ENCODE assay signal across 16 mouse cellular contexts in the genomic region with DNA sequence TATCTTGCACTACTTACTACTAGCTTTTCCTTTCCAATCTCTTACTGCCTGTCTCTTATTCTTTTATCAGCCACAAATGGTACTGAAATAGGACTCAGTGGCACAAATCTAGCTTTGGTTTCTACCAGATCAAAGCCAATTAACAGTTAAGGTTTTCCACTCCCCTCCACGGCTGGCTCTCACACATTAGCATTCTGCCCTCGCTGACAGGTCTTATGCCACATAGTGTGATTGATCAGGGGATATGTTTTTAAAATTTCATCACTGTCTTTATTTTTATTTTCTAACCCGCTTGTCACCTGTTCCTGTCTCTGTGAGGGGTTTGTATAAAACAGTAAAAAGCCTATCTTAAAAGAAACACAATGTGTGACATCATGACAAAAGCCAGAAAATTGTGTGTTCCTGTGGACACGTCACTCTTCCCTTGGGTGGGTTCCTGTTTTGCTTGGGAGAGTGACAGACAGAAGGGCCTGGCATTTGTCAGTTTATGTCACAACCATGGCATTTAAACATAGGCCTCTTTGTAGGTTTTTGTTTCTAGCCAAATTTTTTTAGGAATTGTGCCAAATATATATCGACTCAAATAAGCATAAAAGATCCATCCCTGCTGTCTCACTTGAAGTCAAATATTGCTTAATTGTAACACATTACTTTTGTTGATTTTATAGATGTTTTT. TPM values are rescaled to one million over a fixed set of nuclear protein-coding genes. Genes with fewer than 3 reads are reported as not detected.
A peak's percentile ranks its signal among the peaks of the same experiment; 100 is the strongest.
DNase-seq lines count a peak whose midpoint lies in the region; ATAC-seq and TF ChIP-seq lines count a peak whose summit lies in the region.
"Had no signal": no experiment of that assay in that cellular context is flagged by ENCODE, and none has a peak within 500 bp of the region (broad histone marks: within the 10 kb centered on the region; RNA-seq: fewer than 3 reads in every experiment).

No protein-coding gene starts in this region.

- DNase-seq in embryonic facial prominence, embryonic 14.5 days (ENCODE audit: low spot score): peak; percentile 41
- DNase-seq in embryonic facial prominence, embryonic 10.5 days (ENCODE audit: low spot score): no peak
- DNase-seq in limb, embryonic 14.5 days (ENCODE audit: low spot score): peak; percentile 9
- no peak for DNase-seq in limb, embryonic 10.5 days (ENCODE audit: low spot score)
- DNase-seq in layer of hippocampus, adult 9-10 months (ENCODE audit: low spot score): no peak
- DNase-seq: cerebellum, adult 11-12 months; kidney, adult 18-20 months; kidney, postnatal 36 days; right cerebral cortex, postnatal 25 days; thymus, postnatal 4 days had no signal

- H3K79me2 ChIP-seq in C2C12 (ENCODE audit: control insufficient read depth, insufficient read depth): no peaks in the 10 kb centered on the region

- H3K9me3 ChIP-seq in embryonic facial prominence, embryonic 14.5 days (ENCODE audit: control insufficient read depth, low read length): no peaks in the 10 kb centered on the region
- H3K9me3 ChIP-seq in embryonic facial prominence, embryonic 10.5 days: no peaks in the 10 kb centered on the region
- no peaks in the 10 kb centered on the region for H3K9me3 ChIP-seq in limb, embryonic 14.5 days (ENCODE audit: control insufficient read depth, low read length)
- H3K9me3 ChIP-seq in limb, embryonic 10.5 days (replicated peaks): no peaks in the 10 kb centered on the region
- H3K9me3 ChIP-seq in heart, embryonic 14.5 days (ENCODE audit: control insufficient read depth, low read length): no peaks in the 10 kb centered on the region
- H3K9me3 ChIP-seq: hindbrain, embryonic 15.5 days; liver, embryonic 15.5 days; neural tube, embryonic 13.5 days had no signal

- no peaks in the 10 kb centered on the region for H3K36me3 ChIP-seq in embryonic facial prominence, embryonic 14.5 days (ENCODE audit: control insufficient read depth, insufficient read depth, low read length)
- H3K36me3 ChIP-seq in embryonic facial prominence, embryonic 10.5 days (replicated peaks): no peaks in the 10 kb centered on the region
- no peaks in the 10 kb centered on the region for H3K36me3 ChIP-seq in limb, embryonic 14.5 days (ENCODE audit: control insufficient read depth, insufficient read depth, low read length)
- H3K36me3 ChIP-seq in limb, embryonic 10.5 days: no peaks in the 10 kb centered on the region
- H3K36me3 ChIP-seq in C2C12 (ENCODE audit: control insufficient read depth, insufficient read depth): no peaks in the 10 kb centered on the region
- H3K36me3 ChIP-seq in heart, embryonic 14.5 days (ENCODE audit: control insufficient read depth, insufficient read depth, low read length): no peaks in the 10 kb centered on the region
- H3K36me3 ChIP-seq: hindbrain, embryonic 15.5 days; liver, embryonic 15.5 days; neural tube, embryonic 13.5 days had no signal

- TF ChIP-seq CTCF in C2C12 (IDR thresholded peaks at IDR 0.05; ENCODE audit: control insufficient read depth, insufficient read depth, insufficient read length): no peak

- H3K4me2 ChIP-seq in embryonic facial prominence, embryonic 14.5 days (ENCODE audit: low read depth, low read length): no peak overlapping the region
- no peak overlapping the region for H3K4me2 ChIP-seq in limb, embryonic 14.5 days (replicated peaks; ENCODE audit: low read depth, low read length, severe bottlenecking)
- peak overlapping the region; percentile 25; the same call in 1 of the 2 replicates for H3K4me2 ChIP-seq in heart, embryonic 14.5 days (ENCODE audit: low read length)
- H3K4me2 ChIP-seq: hindbrain, embryonic 15.5 days; liver, embryonic 15.5 days; neural tube, embryonic 13.5 days had no signal

- H3K27ac ChIP-seq in embryonic facial prominence, embryonic 14.5 days (replicated peaks; ENCODE audit: low read depth, low read length): no peak overlapping the region
- no peak overlapping the region for H3K27ac ChIP-seq in embryonic facial prominence, embryonic 10.5 days (replicated peaks)
- H3K27ac ChIP-seq in limb, embryonic 14.5 days (replicated peaks; ENCODE audit: low read depth, low read length): no peak overlapping the region
- no peak overlapping the region for H3K27ac ChIP-seq in limb, embryonic 10.5 days
- H3K27ac ChIP-seq in heart, embryonic 14.5 days (replicated peaks in 1 of 2; ENCODE audit: control insufficient read depth in 1 of 2, insufficient read depth in 1 of 2, low read depth in 2 of 2, low read length in 2 of 2): peak overlapping the region; percentile 68 to 81; a peak in 3 of 4 replicates
- H3K27ac ChIP-seq: hindbrain, embryonic 15.5 days; liver, embryonic 15.5 days; neural tube, embryonic 13.5 days had no signal

- H3K9ac ChIP-seq in embryonic facial prominence, embryonic 14.5 days (ENCODE audit: low read depth, low read length): no peak overlapping the region
- H3K9ac ChIP-seq in limb, embryonic 14.5 days (ENCODE audit: low read depth, low read length, severe bottlenecking): no peak overlapping the region
- no peak overlapping the region for H3K9ac ChIP-seq in heart, embryonic 14.5 days (ENCODE audit: low read length)
- H3K9ac ChIP-seq: hindbrain, embryonic 15.5 days; liver, embryonic 15.5 days; neural tube, embryonic 13.5 days had no signal

- TF ChIP-seq POLR2A in limb, embryonic 14.5 days (IDR thresholded peaks at IDR 0.05; ENCODE audit: borderline replicate concordance, extremely low read depth, insufficient read depth, insufficient read length): no peak

- H3ac ChIP-seq in C2C12 (ENCODE audit: control insufficient read depth, insufficient read length, low read depth): no peak overlapping the region

- H3K4me1 ChIP-seq in embryonic facial prominence, embryonic 14.5 days (ENCODE audit: control insufficient read depth, insufficient read depth, low read length): no peaks in the 10 kb centered on the region
- H3K4me1 ChIP-seq in embryonic facial prominence, embryonic 10.5 days: no peaks in the 10 kb centered on the region
- H3K4me1 ChIP-seq in limb, embryonic 14.5 days (ENCODE audit: control insufficient read depth, insufficient read depth, low read length): no peaks in the 10 kb centered on the region
- H3K4me1 ChIP-seq in limb, embryonic 10.5 days: no peaks in the 10 kb centered on the region
- H3K4me1 ChIP-seq in heart, embryonic 14.5 days (ENCODE audit: control insufficient read depth in 2 of 2, insufficient read depth in 2 of 2, low read length in 2 of 2): peaks cover 0 to 13% of the 10 kb centered on the region in 2 experiments; a peak in 3 of 4 replicates
- H3K4me1 ChIP-seq: hindbrain, embryonic 15.5 days; neural tube, embryonic 13.5 days had no signal

- H3K79me3 ChIP-seq in C2C12 (ENCODE audit: low read depth): no peaks in the 10 kb centered on the region

- H3K27me3 ChIP-seq in embryonic facial prominence, embryonic 14.5 days (replicated peaks; ENCODE audit: control insufficient read depth, insufficient read depth, low read length): no peaks in the 10 kb centered on the region
- H3K27me3 ChIP-seq in embryonic facial prominence, embryonic 10.5 days (replicated peaks; ENCODE audit: low read depth, poor library complexity, severe bottlenecking): no peaks in the 10 kb centered on the region
- H3K27me3 ChIP-seq in limb, embryonic 14.5 days (ENCODE audit: control insufficient read depth, insufficient read depth, low read length): no peaks in the 10 kb centered on the region
- no peaks in the 10 kb centered on the region for H3K27me3 ChIP-seq in limb, embryonic 10.5 days (ENCODE audit: low read depth, poor library complexity, severe bottlenecking)
- H3K27me3 ChIP-seq in C2C12 (ENCODE audit: control insufficient read depth, insufficient read depth, insufficient read length): no peaks in the 10 kb centered on the region
- H3K27me3 ChIP-seq in heart, embryonic 14.5 days (ENCODE audit: control insufficient read depth, insufficient read depth, low read length): no peaks in the 10 kb centered on the region
- H3K27me3 ChIP-seq: hindbrain, embryonic 15.5 days; liver, embryonic 15.5 days; neural tube, embryonic 13.5 days had no signal

- H3K4me3 ChIP-seq in embryonic facial prominence, embryonic 14.5 days (ENCODE audit: low read depth, low read length): no peak overlapping the region
- H3K4me3 ChIP-seq in embryonic facial prominence, embryonic 10.5 days: no peak overlapping the region
- H3K4me3 ChIP-seq in limb, embryonic 14.5 days (replicated peaks; ENCODE audit: low read length): no peak overlapping the region
- H3K4me3 ChIP-seq in limb, embryonic 10.5 days: no peak overlapping the region
- no peak overlapping the region for H3K4me3 ChIP-seq in C2C12 (ENCODE audit: insufficient read depth, poor library complexity, severe bottlenecking)
- no peak overlapping the region for H3K4me3 ChIP-seq in heart, embryonic 14.5 days (ENCODE audit: control insufficient read depth in 1 of 2, insufficient read depth in 1 of 2, low read depth in 1 of 2, low read length in 2 of 2)
- H3K4me3 ChIP-seq: hindbrain, embryonic 15.5 days; liver, embryonic 15.5 days; neural tube, embryonic 13.5 days had no signal

- no peak for ATAC-seq in embryonic facial prominence, embryonic 14.5 days (ENCODE audit: low read depth)
- no peak for ATAC-seq in limb, embryonic 14.5 days (ENCODE audit: low FRiP score, low read depth)
- ATAC-seq in heart, embryonic 14.5 days (ENCODE audit: insufficient number of reproducible peaks, insufficient read depth, low FRiP score, low read depth): peak; percentile 81
- ATAC-seq in frontal cortex, adult (ENCODE audit: low TSS enrichment): no peak

- WGBS in embryonic facial prominence, embryonic 14.5 days: 56% methylated on average over 5 of the region's 5 CpGs
- WGBS in embryonic facial prominence, embryonic 10.5 days: 76% methylated on average over 5 of the region's 5 CpGs
- 59% methylated on average over 5 of the region's 5 CpGs for WGBS in limb, embryonic 14.5 days
- WGBS in limb, embryonic 10.5 days: 69% methylated on average over 5 of the region's 5 CpGs
- WGBS in heart, embryonic 14.5 days: 18% methylated on average over 5 of the region's 5 CpGs

TF ChIP-seq in C2C12, 6 proteins besides CTCF, POLR2A, EP300 and RAD21:
- TF ChIP-seq MYOG (IDR thresholded peaks at IDR 0.05; ENCODE audit: control insufficient read depth, extremely low read depth, insufficient read length): no peak
- TF ChIP-seq MYOD1 (IDR thresholded peaks at IDR 0.05; ENCODE audit: control insufficient read depth, insufficient read length, low read depth): peak; percentile 22
- no peak for TF ChIP-seq FOSL1 (IDR thresholded peaks at IDR 0.05; ENCODE audit: insufficient read depth, low read length, poor library complexity, severe bottlenecking)
TF ChIP-seq in C2C12: peak in this region for 1.

RNA-seq across cellular contexts. Expression of a gene that starts 44.3 kb away (rescaled TPM):
- polyA plus RNA-seq in embryonic facial prominence, embryonic 14.5 days (2014; fragmentation: Nextera tagmentation; extraction: Ambion mirVana): 0.13 TPM in 1 of 2 replicates, not detected in the other
- polyA plus RNA-seq in embryonic facial prominence, embryonic 10.5 days (2016; fragmentation: Nextera tagmentation; extraction: Ambion mirVana): not detected in 2 replicates
- 0.05 TPM in 1 of 2 replicates, not detected in the other for polyA plus RNA-seq in limb, embryonic 14.5 days (2012; rRNA removed)
- polyA plus RNA-seq in limb, embryonic 14.5 days (2014; fragmentation: Nextera tagmentation; extraction: Ambion mirVana): not detected in 2 replicates
- polyA plus RNA-seq in limb, embryonic 10.5 days (2016; fragmentation: Nextera tagmentation; extraction: Ambion mirVana): not detected in 2 replicates
- polyA plus RNA-seq in C2C12 (2012; fragmentation: generic; extraction: Trizol): not detected
- not detected in 2 replicates for polyA plus RNA-seq in heart, embryonic 14.5 days (2014; fragmentation: Nextera tagmentation; extraction: Ambion mirVana)
- polyA plus RNA-seq: hindbrain, embryonic 15.5 days; liver, embryonic 15.5 days had no signal

Comparison
In these comparisons a context has a peak if more than half of its experiments do, and no peak if none do; other contexts are left out.
1. DNase-seq: peak in embryonic facial prominence, embryonic 14.5 days (single experiment) and limb, embryonic 14.5 days (single experiment); none in embryonic facial prominence, embryonic 10.5 days (single experiment), limb, embryonic 10.5 days (single experiment) and layer of hippocampus, adult 9-10 months (single experiment).
2. H3K27ac ChIP-seq: peak in heart, embryonic 14.5 days (2 of 2); none in embryonic facial prominence, embryonic 14.5 days (single experiment), embryonic facial prominence, embryonic 10.5 days (single experiment), limb, embryonic 14.5 days (single experiment) and limb, embryonic 10.5 days (single experiment).